Mouse (Mus musculus) C2C12 (cell line): ENCODE results near the gene Sdk2. TPM values are rescaled to one million over a fixed set of nuclear protein-coding genes. Genes with fewer than 3 reads are reported as not detected.

Experiments used
- H3K27me3 ChIP-seq: one replicate; pipeline ENCODE4 v1.6.1; 2011; ENCODE audit not compliant: control insufficient read depth, insufficient read depth, insufficient read length
- H3K36me3 ChIP-seq: one replicate; pipeline ENCODE4 v1.6.1; 2011; ENCODE audit not compliant: control insufficient read depth, insufficient read depth
- H3K4me3 ChIP-seq: one replicate; pipeline ENCODE4 v1.5.1; 2011; ENCODE audit warnings: mild to moderate bottlenecking, control low read depth; ENCODE audit not compliant: poor library complexity, insufficient read depth, severe bottlenecking
- H3K79me2 ChIP-seq: one replicate; pipeline ENCODE4 v1.6.1; 2011; ENCODE audit not compliant: control insufficient read depth, insufficient read depth
- H3K79me3 ChIP-seq: one replicate; pipeline ENCODE4 v1.6.1; 2011; ENCODE audit warnings: low read depth, control low read depth
- H3ac ChIP-seq: one replicate; pipeline ENCODE3; 2011; ENCODE audit warnings: low read depth; ENCODE audit not compliant: control insufficient read depth, insufficient read length
- CEBPB ChIP-seq: IDR thresholded peaks from one replicate; pipeline ENCODE4 v1.6.1; 2011; ENCODE audit warnings: low read depth, mild to moderate bottlenecking, control low read depth, moderate library complexity
- CTCF ChIP-seq: IDR thresholded peaks from one replicate; pipeline ENCODE4 v1.5.1; 2011; ENCODE audit not compliant: control insufficient read depth, insufficient read depth, insufficient read length
- FOSL1 ChIP-seq: IDR thresholded peaks from one replicate; pipeline ENCODE4 v1.8.0; 2011; ENCODE audit warnings: mild to moderate bottlenecking, low read length; ENCODE audit not compliant: poor library complexity, insufficient read depth, severe bottlenecking
- MAX ChIP-seq: IDR thresholded peaks from one replicate; pipeline ENCODE4 v1.6.1; 2011; ENCODE audit warnings: mild to moderate bottlenecking, control low read depth
- MYOD1 ChIP-seq: IDR thresholded peaks from one replicate; pipeline ENCODE4 v1.6.1; 2011; ENCODE audit warnings: low read depth; ENCODE audit not compliant: control insufficient read depth, insufficient read length
- MYOG ChIP-seq: IDR thresholded peaks from one replicate; pipeline ENCODE4 v1.6.1; 2011; ENCODE audit not compliant: control insufficient read depth, insufficient read length; ENCODE audit errors: extremely low read depth
- USF1 ChIP-seq: IDR thresholded peaks from one replicate; pipeline ENCODE4 v1.6.1; 2011; ENCODE audit warnings: low read depth, mild to moderate bottlenecking, control low read depth, moderate library complexity
- polyA plus RNA-seq: library from polyadenylated mRNA; unstranded; fragments of >200 nt; fragmentation: generic; extraction: Trizol; gene quantifications from one replicate; pipeline ENCODE4 v1.2.1, GENCODE M21; 2012; ENCODE audit warnings: missing spikeins

The Sdk2 gene
- polyA plus RNA-seq, 1 experiment: 0.05 TPM

GRCm38 (mm10) chr11:113892924-113893323, 173.9 kb downstream of the Sdk2 start:
- H3K79me3 ChIP-seq: no peaks in the 10 kb centered on the region
- no peaks in the 10 kb centered on the region for H3K36me3 ChIP-seq
- H3ac ChIP-seq: no peak overlapping the region
- TF ChIP-seq MAX (no peak), USF1 (no peak), CEBPB (no peak), MYOG (no peak), CTCF (no peak), FOSL1 (no peak), MYOD1 (no peak)
- H3K27me3 ChIP-seq: no peaks in the 10 kb centered on the region
- no peaks in the 10 kb centered on the region for H3K79me2 ChIP-seq
- H3K4me3 ChIP-seq: no peak overlapping the region

GRCm38 (mm10) chr11:113892067-113892466, 174.8 kb downstream of the Sdk2 start:
- H3K36me3 ChIP-seq: no peaks in the 10 kb centered on the region
- no peak overlapping the region for H3ac ChIP-seq
- TF ChIP-seq MYOD1 (no peak), FOSL1 (no peak), CEBPB (no peak), MAX (no peak), CTCF (no peak), MYOG (no peak), USF1 (no peak)
- H3K4me3 ChIP-seq: no peak overlapping the region
- H3K79me2 ChIP-seq: no peaks in the 10 kb centered on the region
- H3K79me3 ChIP-seq: no peaks in the 10 kb centered on the region
- H3K27me3 ChIP-seq: no peaks in the 10 kb centered on the region

- no peak overlapping the region for H3ac ChIP-seq
- no peaks in the 10 kb centered on the region for H3K36me3 ChIP-seq
- no peak overlapping the region for H3K4me3 ChIP-seq
- H3K27me3 ChIP-seq: no peaks in the 10 kb centered on the region
- no peak for TF ChIP-seq MYOG
- no peak for TF ChIP-seq CEBPB
- TF ChIP-seq USF1: no peak
- TF ChIP-seq MAX: no peak
- TF ChIP-seq MYOD1: no peak
- no peak for TF ChIP-seq CTCF
- TF ChIP-seq FOSL1: no peak
- H3K79me3 ChIP-seq: no peaks in the 10 kb centered on the region
- no peaks in the 10 kb centered on the region for H3K79me2 ChIP-seq
These were observed 178.6 kb downstream of the Sdk2 start for GRCm38 (mm10) chr11:113888156-113888750.

DNA sequence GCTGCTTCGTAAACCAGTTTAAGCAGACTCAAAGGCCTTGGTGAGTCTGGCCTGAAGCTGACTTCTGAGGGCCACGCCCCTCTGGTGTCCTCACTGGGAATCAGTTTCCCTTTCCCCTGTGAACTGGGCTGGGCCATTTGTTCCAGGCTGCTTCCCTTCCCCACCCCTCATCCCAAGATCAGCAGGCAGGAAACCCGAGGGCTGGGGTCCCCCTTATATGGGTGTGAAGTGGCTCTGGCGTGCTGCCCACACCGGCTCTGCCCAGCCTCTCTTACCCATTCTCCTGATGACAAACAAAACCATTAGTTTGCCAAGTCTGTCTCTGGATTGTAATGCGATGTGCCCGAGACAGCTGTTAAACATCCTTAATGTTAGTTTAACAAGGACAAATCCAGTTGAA, 180.5 kb downstream of the Sdk2 start:
- Histone ChIP-seq H3K36me3 (no peaks in the 10 kb centered on the region), H3K79me2 (no peaks in the 10 kb centered on the region), H3K4me3 (no peak overlapping the region), H3ac (no peak overlapping the region), H3K79me3 (no peaks in the 10 kb centered on the region), H3K27me3 (no peaks in the 10 kb centered on the region)
- TF ChIP-seq CTCF: no peak
- no peak for TF ChIP-seq USF1
- no peak for TF ChIP-seq MYOG
- no peak for TF ChIP-seq FOSL1
- TF ChIP-seq MYOD1: no peak
- no peak for TF ChIP-seq CEBPB
- no peak for TF ChIP-seq MAX

- Histone ChIP-seq H3K27me3 (no peaks in the 10 kb centered on the region), H3K4me3 (no peak overlapping the region), H3ac (no peak overlapping the region), H3K79me2 (no peaks in the 10 kb centered on the region), H3K36me3 (no peaks in the 10 kb centered on the region), H3K79me3 (no peaks in the 10 kb centered on the region)
- TF ChIP-seq MYOG (no peak), CTCF (no peak), USF1 (no peak), FOSL1 (no peak), CEBPB (no peak), MYOD1 (no peak), MAX (no peak)
These were observed 181.9 kb downstream of the Sdk2 start for GRCm38 (mm10) chr11:113884962-113885361.

GRCm38 (mm10) chr11:113883031-113883430, 183.8 kb downstream of the Sdk2 start:
- TF ChIP-seq MYOG: no peak
- Histone ChIP-seq H3K4me3 (no peak overlapping the region), H3ac (no peak overlapping the region), H3K79me2 (no peaks in the 10 kb centered on the region), H3K27me3 (no peaks in the 10 kb centered on the region), H3K79me3 (no peaks in the 10 kb centered on the region), H3K36me3 (no peaks in the 10 kb centered on the region)
